Mouse (Mus musculus) heart, embryonic 13.5 days (tissue): ENCODE measurements around the gene Gm21985. TPM values are rescaled to one million over a fixed set of nuclear protein-coding genes. Genes with fewer than 3 reads are reported as not detected.

Source experiments
- ATAC-seq: fragments of 200-750 bp; cut with Nextera tagmentation; 2 replicates; pipeline ENCODE4 v1.8.0; 2017; ENCODE audit warnings: moderate TSS enrichment; ENCODE audit not compliant: insufficient number of reproducible peaks, low FRiP score, low TSS enrichment; ENCODE audit errors: extremely low read depth
- H3K27ac ChIP-seq: fragments of 300-500 bp; sonication (generic); replicated peaks from 2 replicates; pipeline ENCODE4 v1.5.1; 2015; ENCODE audit warnings: moderate library complexity, mild to moderate bottlenecking, inconsistent platforms
- H3K27me3 ChIP-seq: fragments of 300-500 bp; sonication (generic); replicated peaks from 2 replicates; pipeline ENCODE4 v1.6.1; 2015; ENCODE audit warnings: mild to moderate bottlenecking, inconsistent platforms
- H3K36me3 ChIP-seq: fragments of 300-500 bp; sonication (generic); 2 replicates; pipeline ENCODE4 v1.6.1; 2015; ENCODE audit warnings: mild to moderate bottlenecking, inconsistent platforms
- H3K4me1 ChIP-seq: fragments of 300-500 bp; sonication (generic); 2 replicates; pipeline ENCODE4 v1.6.1; 2015; ENCODE audit warnings: inconsistent platforms
- H3K4me2 ChIP-seq: fragments of 300-500 bp; sonication (generic); 2 replicates; pipeline ENCODE4 v1.6.1; 2015; ENCODE audit warnings: inconsistent platforms, mild to moderate bottlenecking, moderate library complexity
- H3K4me3 ChIP-seq: fragments of 300-500 bp; sonication (generic); 2 replicates; pipeline ENCODE4 v1.5.1; 2015; ENCODE audit warnings: moderate library complexity, mild to moderate bottlenecking, inconsistent platforms
- H3K9ac ChIP-seq: fragments of 300-500 bp; sonication (generic); 2 replicates; pipeline ENCODE4 v1.6.1; 2015; ENCODE audit warnings: inconsistent platforms, mild to moderate bottlenecking, moderate library complexity
- H3K9me3 ChIP-seq: fragments of 300-500 bp; sonication (generic); 2 replicates; pipeline ENCODE4 v1.6.1; 2016; ENCODE audit warnings: inconsistent platforms
- WGBS: fragments of 180-500 bp; shearing (Covaris S2); methylation state at CpG from one replicate; pipeline ENCODE4 v1.1.7; 2015; ENCODE audit warnings: mixed read lengths; 5-methylcytosine and 5-hydroxymethylcytosine counted together
- polyA plus RNA-seq: library from polyadenylated mRNA; unstranded; fragments of >200 nt; fragmentation: Nextera tagmentation; extraction: Ambion mirVana; gene quantifications from 2 replicates; pipeline ENCODE4 v1.2.1, GENCODE M21; 2015

Gm21985 gene
- not detected in 2 replicates for polyA plus RNA-seq

DNA sequence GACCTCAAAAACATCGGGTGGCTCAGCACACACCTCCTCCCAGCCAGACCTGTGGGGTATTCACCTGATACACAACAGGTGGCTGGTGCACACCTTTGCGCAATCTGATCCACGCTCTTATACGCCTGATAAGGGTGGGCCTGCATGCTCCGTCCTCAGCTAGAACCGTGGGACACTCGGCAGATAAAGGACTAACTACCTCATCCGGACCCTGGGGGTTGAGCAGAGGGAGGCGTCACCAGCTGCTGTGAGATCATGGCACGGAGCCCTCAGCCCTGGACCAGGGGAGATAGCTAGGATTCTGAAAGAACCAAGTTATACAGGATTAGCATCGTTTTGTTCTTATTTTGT lies at the start of gene Gm21985:
Gene Gm21985, plus strand, starts transcription at position 73 of the 351 bp plus-strand sequence.
- no peaks in the 10 kb centered on the region for H3K9me3 ChIP-seq
- H3K4me3 ChIP-seq = peak within 1 kb of the TSS; percentile 83
- peak within 1 kb of the TSS; percentile 80 for H3K4me2 ChIP-seq
- peak within 1 kb of the TSS; percentile 95 for H3K27ac ChIP-seq
- ATAC-seq = peak; percentile 34
- H3K36me3 ChIP-seq = 0 out of 2 replicates have a peak, but pooled peaks cover 2% of the 10 kb centered on the region
- WGBS = under 1% methylated on average over 11 of the region's 11 CpGs
- no peaks in the 10 kb centered on the region for H3K27me3 ChIP-seq
- peaks cover 57% of the 10 kb centered on the region for H3K4me1 ChIP-seq
- peak within 1 kb of the TSS; percentile 90 for H3K9ac ChIP-seq

- Histone ChIP-seq H3K27me3 (no peaks in the 10 kb centered on the region), H3K9ac (no peak overlapping the region)
- 60% methylated on average over 6 of the region's 6 CpGs for WGBS
Observed at GRCm38 (mm10) chr2:112217614-112218013, 48.5 kb upstream of the Gm21985 start.

GRCm38 (mm10) chr2:112220880-112221279 lies 45.2 kb upstream of the Gm21985 start:
- 78% methylated on average over 5 of the region's 5 CpGs for WGBS
- Histone ChIP-seq H3K27ac (no peak overlapping the region), H3K4me1 (no peaks in the 10 kb centered on the region), H3K9ac (no peak overlapping the region), H3K4me3 (no peak overlapping the region), H3K27me3 (no peaks in the 10 kb centered on the region), H3K9me3 (no peaks in the 10 kb centered on the region), H3K36me3 (no peaks in the 10 kb centered on the region), H3K4me2 (no peak overlapping the region)
- ATAC-seq = no peak

More at GRCm38 (mm10) chr2:112217614-112218013, 48.5 kb upstream of the Gm21985 start:
- no peak overlapping the region for H3K4me3 ChIP-seq
- no peak for ATAC-seq
- no peaks in the 10 kb centered on the region for H3K36me3 ChIP-seq
- no peak overlapping the region for H3K4me2 ChIP-seq
- no peaks in the 10 kb centered on the region for H3K9me3 ChIP-seq
- no peak overlapping the region for H3K27ac ChIP-seq
- no peaks in the 10 kb centered on the region for H3K4me1 ChIP-seq

GRCm38 (mm10) chr2:112222607-112223006 lies 43.5 kb upstream of the Gm21985 start:
- 48% methylated on average over 5 of the region's 5 CpGs for whole genome bisulfite sequencing
- no peak overlapping the region for H3K9ac ChIP-seq
- no peaks in the 10 kb centered on the region for H3K9me3 ChIP-seq
- no peak overlapping the region for H3K4me2 ChIP-seq
- ATAC-seq = no peak
- no peaks in the 10 kb centered on the region for H3K36me3 ChIP-seq
- H3K4me1 ChIP-seq = no peaks in the 10 kb centered on the region
- H3K4me3 ChIP-seq = no peak overlapping the region
- H3K27ac ChIP-seq = no peak overlapping the region
- H3K27me3 ChIP-seq = no peaks in the 10 kb centered on the region

GRCm38 (mm10) chr2:112224356-112224755 lies 41.8 kb upstream of the Gm21985 start:
- no peak overlapping the region for H3K4me3 ChIP-seq
- H3K36me3 ChIP-seq = no peaks in the 10 kb centered on the region
- no peaks in the 10 kb centered on the region for H3K4me1 ChIP-seq
- no peaks in the 10 kb centered on the region for H3K27me3 ChIP-seq
- no peak overlapping the region for H3K4me2 ChIP-seq
- WGBS = 64% methylated on average over 4 of the region's 4 CpGs
- no peak for ATAC-seq
- H3K9ac ChIP-seq = no peak overlapping the region
- no peak overlapping the region for H3K27ac ChIP-seq
- H3K9me3 ChIP-seq = no peaks in the 10 kb centered on the region

- H3K4me2 ChIP-seq = no peak overlapping the region
- no peak for ATAC-seq
- H3K4me1 ChIP-seq = no peaks in the 10 kb centered on the region
- H3K27ac ChIP-seq = no peak overlapping the region
- no peaks in the 10 kb centered on the region for H3K36me3 ChIP-seq
- no peaks in the 10 kb centered on the region for H3K27me3 ChIP-seq
- H3K4me3 ChIP-seq = no peak overlapping the region
- no peaks in the 10 kb centered on the region for H3K9me3 ChIP-seq
- H3K9ac ChIP-seq = no peak overlapping the region
- 76% methylated on average over 1 of the region's 1 CpGs for WGBS
Observed at GRCm38 (mm10) chr2:112232623-112233022, 33.5 kb upstream of the Gm21985 start.

GRCm38 (mm10) chr2:112236620-112237019 lies 29.5 kb upstream of the Gm21985 start:
- no peak overlapping the region for H3K4me2 ChIP-seq
- ATAC-seq = no peak
- no peak overlapping the region for H3K4me3 ChIP-seq
- peaks cover 18% of the 10 kb centered on the region for H3K4me1 ChIP-seq
- no peak overlapping the region for H3K9ac ChIP-seq
- no peaks in the 10 kb centered on the region; the same call in 1 of the 2 replicates for H3K27me3 ChIP-seq
- no peak overlapping the region for H3K27ac ChIP-seq
- WGBS = 79% methylated on average over 2 of the region's 2 CpGs
- H3K9me3 ChIP-seq = no peaks in the 10 kb centered on the region
- H3K36me3 ChIP-seq = no peaks in the 10 kb centered on the region

GRCm38 (mm10) chr2:112238006-112238405 lies 28.1 kb upstream of the Gm21985 start:
- Histone ChIP-seq H3K9ac (no peak overlapping the region), H3K4me1 (peaks cover 18% of the 10 kb centered on the region), H3K9me3 (no peaks in the 10 kb centered on the region), H3K36me3 (peaks cover 6% of the 10 kb centered on the region; the same call in 1 of the 2 replicates), H3K27ac (no peak overlapping the region), H3K4me2 (0 out of 2 replicates have a peak overlapping the region, but pooled peaks have one; percentile 97), H3K4me3 (no peak overlapping the region), H3K27me3 (no peaks in the 10 kb centered on the region; the same call in 1 of the 2 replicates)
- ATAC-seq = no peak
- WGBS = 2% methylated on average over 4 of the region's 4 CpGs

DNA sequence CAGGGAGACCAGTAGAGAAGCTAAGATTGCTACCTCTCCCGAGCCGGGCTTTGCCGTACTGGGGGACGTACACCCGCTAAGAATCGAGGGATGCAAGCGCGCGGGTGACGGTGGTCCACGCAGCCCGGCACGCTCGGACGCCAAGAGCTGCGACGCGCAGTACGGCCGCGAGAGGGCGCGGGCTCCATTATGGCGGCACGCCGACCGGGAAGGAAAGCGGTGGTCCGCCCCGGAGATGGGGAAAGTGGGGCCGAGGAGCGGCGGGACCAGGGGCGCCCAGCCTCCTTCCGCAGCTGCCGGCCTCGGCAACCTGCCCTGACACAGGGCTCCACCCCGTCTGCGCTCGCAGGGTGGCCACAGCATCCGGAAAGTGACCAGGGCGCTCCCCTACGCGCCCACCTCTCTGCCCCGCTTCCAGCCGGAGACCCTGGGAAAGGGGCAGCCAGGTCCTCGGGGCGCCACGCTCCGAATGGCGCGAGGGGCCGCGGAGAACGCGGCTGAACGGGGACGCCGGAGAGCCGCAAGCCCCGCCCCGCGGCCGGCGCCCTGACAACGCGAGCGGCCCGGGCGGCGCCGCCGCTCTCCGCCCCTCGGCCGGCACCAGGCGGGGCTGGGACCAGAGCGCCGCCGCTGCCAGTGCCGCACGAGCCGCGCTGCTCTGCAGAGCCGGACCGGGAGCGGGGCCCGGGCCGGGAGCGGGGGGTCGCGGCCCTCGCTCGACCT lies 26.7 kb upstream of the Gm21985 start, which contains the start of gene Lpcat4:
Gene Lpcat4, plus strand, starts transcription at position 257 of the 723 bp plus-strand sequence.
- Histone ChIP-seq H3K36me3 (peaks cover 14% of the 10 kb centered on the region), H3K27me3 (no peaks in the 10 kb centered on the region; the same call in 1 of the 2 replicates), H3K4me1 (peaks cover 18% of the 10 kb centered on the region), H3K9ac (peak within 1 kb of the TSS; percentile 89), H3K4me3 (peak within 1 kb of the TSS; percentile 91), H3K27ac (peak within 1 kb of the TSS; percentile 91), H3K9me3 (no peaks in the 10 kb centered on the region), H3K4me2 (peak within 1 kb of the TSS; percentile 97)
- peak; percentile 78 for ATAC-seq
- under 1% methylated on average over 81 of the region's 94 CpGs for WGBS

DNA sequence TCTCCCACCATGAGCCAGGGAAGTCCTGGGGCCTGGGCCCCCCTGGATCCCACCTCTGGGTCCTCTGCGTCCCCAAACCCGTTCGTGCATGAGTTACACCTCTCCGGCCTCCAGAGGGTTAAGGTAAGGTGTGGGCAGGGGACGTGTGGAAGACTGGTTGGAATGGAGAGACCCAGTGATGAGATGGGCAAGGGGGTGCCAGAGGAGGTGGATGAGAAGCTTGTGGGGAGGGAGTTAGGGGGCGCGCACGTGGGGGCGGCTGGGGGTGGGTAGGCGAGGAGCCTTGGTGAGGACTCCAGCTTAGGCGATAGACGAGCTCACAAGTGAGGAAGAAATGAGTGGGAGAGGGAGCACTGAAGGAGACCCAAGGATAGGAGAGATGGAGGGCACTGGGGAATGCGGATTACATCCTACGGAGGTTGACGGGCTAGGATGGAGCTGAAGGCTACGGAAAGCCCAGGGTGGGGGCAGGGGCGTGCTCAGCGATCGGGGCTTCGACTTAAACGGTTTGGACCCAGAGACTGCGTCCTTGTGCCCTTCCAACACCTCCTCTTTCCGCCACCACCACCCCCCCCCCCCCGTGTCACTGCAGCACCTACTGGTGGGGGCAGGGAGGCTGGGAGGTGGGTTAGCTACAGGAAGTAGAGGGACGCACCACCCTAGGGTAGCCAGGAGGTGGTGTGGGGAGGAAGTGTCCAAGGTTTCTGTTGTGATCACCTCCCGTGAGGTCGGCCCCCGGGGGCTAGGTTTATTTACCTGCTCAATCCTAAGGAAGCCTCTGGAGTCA lies 26.0 kb upstream of the Gm21985 start:
- Histone ChIP-seq H3K4me2 (peak overlapping the region; percentile 97), H3K27ac (peak overlapping the region; percentile 91), H3K9ac (peak overlapping the region; percentile 89), H3K4me3 (peak overlapping the region; percentile 91), H3K9me3 (no peaks in the 10 kb centered on the region), H3K27me3 (no peaks in the 10 kb centered on the region; the same call in 1 of the 2 replicates), H3K4me1 (peaks cover 18% of the 10 kb centered on the region), H3K36me3 (peaks cover 20% of the 10 kb centered on the region)
- ATAC-seq = peak; percentile 25; the same call in 1 of the 2 replicates
- under 1% methylated on average over 28 of the region's 28 CpGs for WGBS

GRCm38 (mm10) chr2:112241787-112242186 lies 24.3 kb upstream of the Gm21985 start:
- Histone ChIP-seq H3K36me3 (peaks cover 34% of the 10 kb centered on the region), H3K4me2 (no peak overlapping the region), H3K4me3 (no peak overlapping the region), H3K27ac (no peak overlapping the region), H3K9ac (no peak overlapping the region), H3K27me3 (no peaks in the 10 kb centered on the region; the same call in 1 of the 2 replicates), H3K4me1 (peaks cover 18% of the 10 kb centered on the region), H3K9me3 (no peaks in the 10 kb centered on the region)
- ATAC-seq = no peak
- WGBS = 75% methylated on average over 14 of the region's 14 CpGs
